Mouse (Mus musculus): Measurements from ENCODE around the gene Bcar3. TPM values are rescaled to one million over a fixed set of nuclear protein-coding genes. Genes with fewer than 3 reads are reported as not detected.
A peak's percentile ranks its signal among the peaks of the same experiment; 100 is the strongest.
"Not testable (repeated sequence)": the region's sequence is repeated elsewhere in the genome, so short reads cannot be mapped to it uniquely, and the experiment has no call there.

Bcar3 gene
- polyA plus RNA-seq, 1 experiment from 2014 or later: 33.8 TPM

DNA sequence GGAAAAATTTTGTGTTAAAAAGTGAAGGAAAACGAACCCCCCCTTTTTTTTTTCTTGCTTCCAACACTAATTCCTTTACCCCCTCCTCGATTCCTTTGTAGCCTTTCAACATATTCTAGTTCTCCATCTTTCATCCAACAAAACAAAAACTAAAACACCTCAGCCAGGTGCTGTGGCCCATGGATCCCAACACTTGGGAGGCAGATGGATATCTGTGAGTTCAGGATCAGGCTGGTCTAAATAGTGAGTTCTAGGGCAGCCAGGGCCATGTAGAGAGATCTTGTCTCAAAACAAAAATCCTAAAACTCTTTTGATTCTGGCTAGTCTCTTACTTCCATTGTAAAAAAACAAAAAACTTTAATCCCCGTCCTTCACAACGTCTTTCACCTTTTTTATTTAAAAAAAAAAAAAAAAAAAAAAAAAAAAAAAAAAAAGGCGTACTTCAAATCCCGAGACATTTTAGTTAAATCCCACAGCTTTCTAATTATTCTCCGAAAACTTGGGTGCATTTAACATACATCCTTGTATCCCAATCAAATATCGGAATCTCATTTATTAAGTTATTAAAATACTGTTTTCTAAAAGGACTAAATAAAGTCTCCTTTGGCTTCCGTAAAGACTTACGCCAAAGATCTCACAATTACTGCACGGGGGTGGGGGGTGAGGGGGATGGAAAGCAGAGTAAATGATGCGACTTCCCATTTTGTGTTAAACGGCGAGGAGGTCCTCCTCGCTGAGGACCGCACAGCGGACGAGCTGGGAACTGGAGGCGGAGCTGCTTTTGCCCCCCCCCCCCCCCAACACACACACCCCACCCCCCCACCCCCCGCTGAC, 20.3 kb upstream of the Bcar3 start:
- H3K4me1 ChIP-seq (replicated peaks; ENCODE audit: control insufficient read depth, insufficient read depth, low read length): no peaks in the 10 kb centered on the region
- peaks cover 25% of the 10 kb centered on the region for H3K36me3 ChIP-seq (ENCODE audit: control insufficient read depth, insufficient read depth)
- H3K9ac ChIP-seq (ENCODE audit: low read depth, low read length): peak overlapping the region; percentile 37; the same call in 1 of the 2 replicates
- H3K27me3 ChIP-seq (replicated peaks; ENCODE audit: control insufficient read depth, insufficient read depth, low read length): no peaks in the 10 kb centered on the region
- H3K4me3 ChIP-seq (ENCODE audit: low read depth, low read length): peak overlapping the region; percentile 94
- ATAC-seq: no peak
- peak; percentile 36 for TF ChIP-seq CTCF (IDR thresholded peaks at IDR 0.05; ENCODE audit: low read depth)
- H3K27ac ChIP-seq (ENCODE audit: low read depth, low read length): no peak overlapping the region
- no peaks in the 10 kb centered on the region for H3K9me3 ChIP-seq (ENCODE audit: control insufficient read depth)
- peak overlapping the region; percentile 65 for H3K4me2 ChIP-seq (replicated peaks; ENCODE audit: low read depth)
- WGBS: 12% methylated on average over 18 of the region's 20 CpGs

- no peak for TF ChIP-seq CTCF (IDR thresholded peaks at IDR 0.05; ENCODE audit: low read depth)
- WGBS: under 1% methylated on average over 53 of the region's 57 CpGs
- Histone ChIP-seq H3K4me1 (replicated peaks; ENCODE audit: control insufficient read depth, insufficient read depth, low read length) (no peaks in the 10 kb centered on the region), H3K36me3 (ENCODE audit: control insufficient read depth, insufficient read depth) (peaks cover 33% of the 10 kb centered on the region), H3K27me3 (replicated peaks; ENCODE audit: control insufficient read depth, insufficient read depth, low read length) (no peaks in the 10 kb centered on the region), H3K9me3 (ENCODE audit: control insufficient read depth) (no peaks in the 10 kb centered on the region), H3K4me2 (replicated peaks; ENCODE audit: low read depth) (peak within 1 kb of the TSS; percentile 65), H3K4me3 (ENCODE audit: low read depth, low read length) (peak within 1 kb of the TSS; percentile 94), H3K9ac (ENCODE audit: low read depth, low read length) (peak within 1 kb of the TSS; percentile 84), H3K27ac (ENCODE audit: low read depth, low read length) (peak within 1 kb of the TSS; percentile 17)
- peak; percentile 93 for ATAC-seq
Measured at GRCm38 (mm10) chr3:122274241-122275024, 19.5 kb upstream of the Bcar3 start, which contains the start of gene Dnttip2. TSS of gene Dnttip2 (plus strand) at chr3:122274388.

- peak overlapping the region; percentile 94 for H3K4me3 ChIP-seq (ENCODE audit: low read depth, low read length)
- H3K4me1 ChIP-seq (replicated peaks; ENCODE audit: control insufficient read depth, insufficient read depth, low read length): no peaks in the 10 kb centered on the region
- H3K27ac ChIP-seq (ENCODE audit: low read depth, low read length): no peak overlapping the region
- H3K9ac ChIP-seq (ENCODE audit: low read depth, low read length): 0 out of 2 replicates have a peak overlapping the region, but pooled peaks have one; percentile 84
- ATAC-seq: no peak
- no peak for TF ChIP-seq CTCF (IDR thresholded peaks at IDR 0.05; ENCODE audit: low read depth)
- H3K4me2 ChIP-seq (replicated peaks; ENCODE audit: low read depth): peak overlapping the region; percentile 65
- H3K9me3 ChIP-seq (ENCODE audit: control insufficient read depth): no peaks in the 10 kb centered on the region
- H3K36me3 ChIP-seq (ENCODE audit: control insufficient read depth, insufficient read depth): peaks cover 40% of the 10 kb centered on the region
- H3K27me3 ChIP-seq (replicated peaks; ENCODE audit: control insufficient read depth, insufficient read depth, low read length): no peaks in the 10 kb centered on the region
- 67% methylated on average over 10 of the region's 10 CpGs for WGBS
Measured at GRCm38 (mm10) chr3:122275111-122275510, 18.8 kb upstream of the Bcar3 start.

GRCm38 (mm10) chr3:122287195-122287594, 6.7 kb upstream of the Bcar3 start:
- Histone ChIP-seq H3K4me3 (ENCODE audit: low read depth, low read length) (no peak overlapping the region), H3K27me3 (replicated peaks; ENCODE audit: control insufficient read depth, insufficient read depth, low read length) (no peaks in the 10 kb centered on the region), H3K9ac (ENCODE audit: low read depth, low read length) (no peak overlapping the region), H3K36me3 (ENCODE audit: control insufficient read depth, insufficient read depth) (peaks cover 29% of the 10 kb centered on the region), H3K27ac (ENCODE audit: low read depth, low read length) (no peak overlapping the region), H3K9me3 (ENCODE audit: control insufficient read depth) (no peaks in the 10 kb centered on the region), H3K4me2 (replicated peaks; ENCODE audit: low read depth) (no peak overlapping the region), H3K4me1 (replicated peaks; ENCODE audit: control insufficient read depth, insufficient read depth, low read length) (peaks cover 7% of the 10 kb centered on the region)
- 78% methylated on average over 5 of the region's 5 CpGs for WGBS
- no peak for TF ChIP-seq CTCF (IDR thresholded peaks at IDR 0.05; ENCODE audit: low read depth)
- no peak for ATAC-seq

DNA sequence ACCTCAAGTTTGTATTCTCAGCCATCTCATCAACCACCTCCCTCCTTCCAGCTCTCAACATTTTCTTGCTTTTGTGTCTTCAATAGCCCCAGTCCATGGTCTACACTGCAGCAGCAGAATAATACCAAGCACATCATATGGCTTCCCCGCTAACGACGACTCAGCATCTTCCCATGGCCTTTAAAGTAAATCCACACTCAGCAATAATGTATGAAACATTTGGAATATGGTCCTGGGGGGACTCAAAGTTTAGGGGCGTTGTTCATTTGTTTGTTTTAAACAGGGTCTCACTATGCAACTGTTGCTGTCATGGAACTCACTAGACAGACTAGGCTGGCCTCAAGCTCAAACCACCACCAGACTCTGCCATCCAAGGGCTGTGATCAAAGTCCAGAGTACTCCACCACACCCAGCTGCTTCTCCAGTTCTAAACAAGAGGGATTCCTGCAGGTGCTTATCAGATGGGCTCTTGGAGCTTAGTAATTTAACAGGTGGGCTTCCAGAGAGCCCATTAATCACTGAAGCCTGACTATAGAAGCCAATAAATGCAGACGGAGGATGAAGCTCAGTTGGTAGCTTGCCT, 5.2 kb upstream of the Bcar3 start:
- Histone ChIP-seq H3K4me1 (replicated peaks; ENCODE audit: control insufficient read depth, insufficient read depth, low read length) (peaks cover 8% of the 10 kb centered on the region), H3K27me3 (replicated peaks; ENCODE audit: control insufficient read depth, insufficient read depth, low read length) (no peaks in the 10 kb centered on the region), H3K9me3 (ENCODE audit: control insufficient read depth) (no peaks in the 10 kb centered on the region), H3K36me3 (ENCODE audit: control insufficient read depth, insufficient read depth) (peaks cover 14% of the 10 kb centered on the region), H3K4me3 (ENCODE audit: low read depth, low read length) (no peak overlapping the region), H3K9ac (ENCODE audit: low read depth, low read length) (no peak overlapping the region), H3K27ac (ENCODE audit: low read depth, low read length) (peak overlapping the region; percentile 57), H3K4me2 (replicated peaks; ENCODE audit: low read depth) (no peak overlapping the region)
- WGBS: 68% methylated on average over 5 of the region's 5 CpGs
- TF ChIP-seq CTCF (IDR thresholded peaks at IDR 0.05; ENCODE audit: low read depth): no peak
- peak; percentile 65 for ATAC-seq

GRCm38 (mm10) chr3:122289344-122289743, 4.6 kb upstream of the Bcar3 start:
- H3K9me3 ChIP-seq (ENCODE audit: control insufficient read depth); H3K9ac ChIP-seq (ENCODE audit: low read depth, low read length); ATAC-seq; H3K4me1 ChIP-seq (replicated peaks; ENCODE audit: control insufficient read depth, insufficient read depth, low read length); H3K36me3 ChIP-seq (ENCODE audit: control insufficient read depth, insufficient read depth); H3K27me3 ChIP-seq (replicated peaks; ENCODE audit: control insufficient read depth, insufficient read depth, low read length); H3K4me3 ChIP-seq (ENCODE audit: low read depth, low read length); H3K4me2 ChIP-seq (replicated peaks; ENCODE audit: low read depth): not testable (repeated sequence)
- H3K27ac ChIP-seq (ENCODE audit: low read depth, low read length): peak overlapping the region; percentile 78
- WGBS: 53% methylated on average over 3 of the region's 4 CpGs

All from intestine, postnatal 0 days (tissue).